Mouse (Mus musculus) cortical plate, adult 2 months (tissue): ENCODE data around the gene Gucd1.

ENCODE experiments used
- CTCF ChIP-seq: fragments of 200-500 bp; IDR thresholded peaks from 2 replicates; pipeline ENCODE4 v1.5.1; 2011; ENCODE audit warnings: mild to moderate bottlenecking, control low read depth, low read length; ENCODE audit not compliant: insufficient read depth; ENCODE audit errors: extremely low read depth
- POLR2A ChIP-seq: fragments of 200-500 bp; IDR thresholded peaks from 2 replicates; pipeline ENCODE4 v1.6.1; 2011; ENCODE audit warnings: mild to moderate bottlenecking, low read length, control low read depth; ENCODE audit not compliant: insufficient read depth; ENCODE audit errors: extremely low read depth

GRCm38 (mm10) chr10:75462728-75463127 is 55.0 kb downstream of the Gucd1 start:
- TF ChIP-seq CTCF: no peak
- no peak for TF ChIP-seq POLR2A
